Mouse (Mus musculus) retina, adult 2 months (tissue): ENCODE measurements around the gene Prok2.
A peak's percentile ranks its signal among the peaks of the same experiment; 100 is the strongest.

Experiments used
- DNase-seq: peaks from one replicate; pipeline ENCODE4 v3.0.0-alpha.2; 2012; ENCODE audit warnings: low read depth, low spot score

Gene Prok2

DNA sequence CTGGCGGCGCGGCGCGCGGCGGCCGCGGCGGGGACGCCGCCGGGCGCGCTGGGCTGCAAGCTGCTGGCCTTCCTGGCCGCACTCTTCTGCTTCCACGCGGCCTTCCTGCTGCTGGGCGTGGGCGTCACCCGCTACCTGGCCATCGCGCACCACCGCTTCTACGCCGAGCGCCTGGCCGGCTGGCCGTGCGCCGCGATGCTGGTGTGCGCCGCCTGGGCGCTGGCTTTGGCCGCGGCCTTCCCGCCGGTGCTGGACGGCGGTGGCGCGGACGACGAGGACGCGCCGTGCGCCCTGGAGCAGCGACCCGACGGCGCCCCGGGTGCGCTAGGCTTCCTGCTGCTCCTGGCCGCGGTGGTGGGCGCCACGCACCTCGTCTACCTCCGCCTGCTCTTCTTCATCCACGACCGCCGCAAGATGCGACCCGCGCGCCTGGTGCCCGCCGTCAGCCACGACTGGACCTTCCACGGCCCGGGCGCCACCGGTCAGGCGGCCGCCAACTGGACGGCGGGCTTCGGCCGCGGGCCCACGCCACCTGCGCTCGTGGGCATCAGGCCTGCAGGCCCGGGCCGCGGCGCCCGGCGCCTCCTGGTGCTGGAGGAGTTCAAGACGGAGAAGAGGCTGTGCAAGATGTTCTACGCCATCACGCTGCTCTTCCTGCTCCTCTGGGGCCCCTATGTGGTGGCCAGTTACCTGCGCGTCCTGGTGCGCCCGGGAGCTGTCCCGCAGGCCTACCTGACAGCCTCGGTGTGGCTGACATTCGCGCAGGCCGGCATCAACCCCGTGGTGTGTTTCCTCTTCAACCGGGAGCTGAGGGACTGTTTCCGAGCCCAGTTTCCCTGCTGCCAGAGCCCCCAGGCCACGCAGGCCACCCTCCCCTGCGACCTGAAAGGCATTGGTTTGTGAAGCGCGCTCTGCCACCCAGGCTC lies 33.0 kb downstream of the Prok2 start:
- no peak for DNase-seq

- no peak for DNase-seq
Measured at GRCm38 (mm10) chr6:99692206-99692915, 33.8 kb downstream of the Prok2 start, which contains the start of gene Gpr27. TSS of gene Gpr27 (plus strand) at chr6:99692679.

GRCm38 (mm10) chr6:99691666-99692205 lies 34.5 kb downstream of the Prok2 start:
- no peak for DNase-seq

DNA sequence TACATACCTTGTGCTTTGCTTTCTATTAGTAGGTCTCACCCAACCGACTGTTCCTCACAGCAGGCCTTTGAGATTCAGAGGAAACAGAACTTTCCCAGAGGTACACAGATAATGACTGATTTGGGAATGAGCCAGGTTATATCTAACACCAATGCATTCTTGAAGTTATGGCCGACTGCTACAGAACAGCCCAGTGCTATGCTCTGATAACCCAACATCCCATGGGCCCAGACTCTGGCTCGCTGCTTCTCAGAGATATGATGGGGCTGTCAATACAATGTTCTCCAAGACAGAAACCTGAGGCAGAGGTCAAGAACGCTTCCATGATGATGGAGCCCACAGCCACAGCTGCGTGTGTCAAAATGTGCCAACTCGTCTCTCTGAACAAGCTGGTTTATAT lies 37.7 kb downstream of the Prok2 start:
- DNase-seq = no peak

DNA sequence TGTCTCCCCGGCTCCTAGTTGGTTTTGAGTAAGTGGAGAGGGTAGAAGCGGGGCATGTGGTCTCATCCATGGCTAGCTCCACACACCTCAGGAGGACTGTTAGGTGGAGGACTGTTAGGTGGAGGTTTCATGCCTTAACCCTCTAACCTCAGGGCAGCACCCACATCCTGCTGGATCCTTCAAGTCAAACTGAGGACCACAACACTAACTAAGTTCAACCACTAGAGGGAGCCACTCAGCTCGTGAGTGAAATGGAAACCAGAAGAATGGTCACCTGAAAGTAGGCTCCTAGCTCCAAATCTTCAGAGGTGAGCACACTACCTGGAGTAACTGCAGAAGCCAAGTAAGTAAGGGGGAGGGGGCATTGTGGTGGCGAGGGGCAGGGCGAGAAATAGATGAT lies 41.3 kb downstream of the Prok2 start:
- no peak for DNase-seq

DNA sequence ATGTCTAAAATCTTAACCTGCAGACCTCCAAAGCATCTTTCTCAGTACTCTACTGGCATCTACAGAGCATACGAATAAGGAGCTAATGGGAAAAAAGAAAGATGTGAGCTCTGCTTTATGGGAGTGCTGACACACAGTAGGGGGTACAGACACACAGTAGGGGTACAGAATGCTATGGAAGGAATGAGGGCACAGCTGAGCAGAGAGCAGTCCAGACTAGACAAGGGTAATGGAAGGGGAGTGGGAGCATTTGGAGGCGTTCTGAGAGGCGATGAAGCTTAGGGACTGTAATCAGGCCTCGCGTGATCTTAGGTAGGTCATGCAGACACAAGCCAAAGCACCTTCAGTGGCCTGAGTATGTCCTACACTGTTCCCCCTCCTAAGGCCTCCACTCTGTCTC lies 42.2 kb downstream of the Prok2 start:
- DNase-seq = no peak

- DNase-seq = no peak
Measured at GRCm38 (mm10) chr6:99678108-99678507, 48.1 kb downstream of the Prok2 start.

DNA sequence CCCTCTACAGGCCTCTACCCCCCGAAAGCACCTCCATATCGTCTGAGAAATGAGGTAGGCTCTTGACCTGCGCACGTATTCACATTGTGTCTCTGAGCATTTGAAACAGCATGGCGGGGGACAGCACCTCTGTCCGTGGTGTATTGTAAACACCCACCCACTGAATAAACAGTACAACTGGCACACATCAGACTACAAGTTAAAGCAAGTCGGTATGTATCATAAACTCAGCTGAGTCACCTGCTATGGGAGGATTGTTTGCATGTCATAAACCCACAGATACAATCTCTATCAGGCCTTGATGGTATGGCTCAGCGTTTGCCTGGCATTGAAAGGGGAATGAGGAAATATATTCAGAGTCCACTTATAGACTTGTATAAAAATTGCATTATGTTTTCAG lies 48.9 kb downstream of the Prok2 start:
- no peak for DNase-seq

GRCm38 (mm10) chr6:99674482-99674881 lies 51.7 kb downstream of the Prok2 start:
- no peak for DNase-seq

DNA sequence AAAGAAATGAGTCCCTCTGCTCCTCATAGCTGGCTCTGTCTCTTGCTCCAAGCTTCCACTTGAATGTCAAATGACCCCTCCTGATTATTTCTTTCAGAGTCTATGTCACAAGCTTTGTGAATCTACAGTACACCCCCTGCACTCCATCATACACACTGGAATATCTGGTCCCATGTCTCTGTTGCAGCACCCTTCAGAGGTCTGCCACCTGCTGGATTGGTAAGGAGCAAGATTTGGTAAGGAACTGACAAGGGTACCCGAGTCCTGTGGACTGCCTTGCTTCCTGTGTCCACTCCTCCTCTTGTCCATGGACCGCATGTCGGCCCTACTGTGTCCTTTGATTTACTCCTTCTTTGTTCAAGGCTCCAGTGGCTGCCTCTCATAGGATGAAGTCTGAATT lies 54.4 kb downstream of the Prok2 start:
- DNase-seq = no peak

DNA sequence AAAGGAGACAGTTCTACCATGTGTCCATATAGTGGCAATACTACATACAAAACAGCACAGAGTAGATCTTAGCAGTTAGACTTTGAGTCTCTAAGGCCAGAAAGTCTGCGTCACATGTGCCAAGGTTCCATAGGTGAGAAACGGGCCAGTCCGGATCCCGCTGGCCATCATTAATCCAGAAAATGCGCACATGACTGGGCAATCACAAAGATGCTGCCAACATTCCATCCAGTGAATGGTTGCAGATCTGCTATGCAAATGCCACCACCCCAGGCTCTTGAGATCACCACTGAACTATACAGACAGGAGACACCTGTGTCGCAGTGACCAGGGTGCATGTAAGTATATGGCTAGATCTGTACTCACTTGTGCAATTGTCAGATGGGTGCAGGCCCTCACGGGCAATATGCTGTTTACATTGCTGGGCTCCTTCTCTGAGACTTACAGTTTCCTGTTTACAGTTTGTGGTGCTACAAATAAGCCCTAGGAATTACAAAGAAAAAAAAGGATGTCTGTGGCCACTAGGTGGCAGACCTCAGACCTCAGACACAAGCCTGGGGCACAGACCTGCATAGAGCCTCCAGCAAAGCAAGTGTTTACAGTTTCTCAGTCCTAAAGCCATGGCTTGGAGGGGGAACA lies 55.6 kb downstream of the Prok2 start:
- DNase-seq = peak; percentile 37

- no peak for DNase-seq
Measured at GRCm38 (mm10) chr6:99669481-99670325, 56.5 kb downstream of the Prok2 start.

GRCm38 (mm10) chr6:99667290-99667689 lies 58.9 kb downstream of the Prok2 start:
- DNase-seq = no peak

GRCm38 (mm10) chr6:99666318-99667171 lies 59.6 kb downstream of the Prok2 start, which contains the start of the genes Eif4e3 and Gm20696:
TSS of gene Eif4e3 (minus strand) at chr6:99666771.
TSS of gene Gm20696 (minus strand) at chr6:99666797.
- no peak for DNase-seq

GRCm38 (mm10) chr6:99665457-99666317 lies 60.5 kb downstream of the Prok2 start:
- no peak for DNase-seq

DNA sequence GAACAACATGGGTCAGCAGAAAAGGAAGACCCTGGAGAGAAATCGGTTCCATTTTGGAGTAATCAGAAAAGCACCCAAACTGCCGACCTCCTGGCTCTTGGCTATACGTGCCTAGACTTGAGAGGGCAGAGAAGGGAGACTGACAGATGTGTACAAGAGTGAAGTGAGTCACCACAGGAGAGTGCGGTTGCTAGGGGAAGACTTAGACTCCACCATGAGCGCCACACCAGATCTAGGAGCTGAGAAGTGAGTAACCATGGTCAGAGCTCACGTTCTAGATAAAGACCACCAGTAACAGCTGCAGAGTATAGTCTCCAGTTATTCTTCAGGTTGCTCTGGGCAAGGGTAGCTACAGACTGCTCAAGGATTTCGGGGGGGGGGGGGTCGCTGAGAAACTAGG lies 63.0 kb downstream of the Prok2 start:
- DNase-seq = no peak
